27 mouse cellular contexts compared by ENCODE assay signal in the genomic region with DNA sequence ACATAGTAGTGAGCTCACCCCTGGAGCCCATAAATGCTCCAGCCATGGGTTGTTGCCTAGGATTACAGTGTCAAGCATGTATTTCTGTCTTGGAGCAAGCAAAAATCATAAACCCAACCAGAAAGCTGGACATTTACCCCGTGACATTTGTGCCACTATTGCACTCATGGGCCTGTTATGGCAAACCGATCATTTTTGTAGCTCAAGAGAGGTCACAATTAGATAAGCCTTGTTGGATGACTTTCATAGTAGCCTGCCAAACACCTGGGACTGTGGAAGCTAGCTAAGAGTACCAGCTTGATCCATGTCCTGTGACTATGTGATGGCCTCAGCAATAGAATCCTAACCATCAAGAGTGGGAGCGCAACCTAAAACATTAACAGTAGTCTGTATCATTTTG. TPM values are rescaled to one million over a fixed set of nuclear protein-coding genes. Genes with fewer than 3 reads are reported as not detected.
A peak's percentile ranks its signal among the peaks of the same experiment; 100 is the strongest.
DNase-seq lines count a peak whose midpoint lies in the region; ATAC-seq and TF ChIP-seq lines count a peak whose summit lies in the region.
"Had no signal": no experiment of that assay in that cellular context is flagged by ENCODE, and none has a peak within 500 bp of the region (broad histone marks: within the 10 kb centered on the region; RNA-seq: fewer than 3 reads in every experiment).

No protein-coding gene starts in this region.

- no peak for ATAC-seq in heart, embryonic 11.5 days (replicated peaks; ENCODE audit: insufficient number of reproducible peaks, low FRiP score, low TSS enrichment)
- ATAC-seq in megakaryocyte, adult 5-6 weeks (ENCODE audit: poor library complexity, severe bottlenecking) = no peak
- ATAC-seq: forebrain, postnatal 0 days; intestine, postnatal 0 days; midbrain, embryonic 15.5 days had no signal

- intact Hi-C loops in heart, adult 2 months (cut with DNase I) = loop anchor here (10.0 kb wide), 2 partner anchors 329 to 1241 kb away; a partner anchor contains a TSS
- intact Hi-C loops in heart, postnatal 10 days (cut with DNase I) = no loop called here
- intact Hi-C loops in left cerebral cortex, postnatal 25 days (cut with DNase I) = no loop called here

- H3K79me2 ChIP-seq in heart, adult 2 months (replicated peaks; ENCODE audit: control insufficient read depth, insufficient read depth, low read length) = peaks cover 7% of the 10 kb centered on the region

- DNase-seq in heart, adult 2 months = peak in 1 of 2 experiments; percentile 31
- DNase-seq in heart, postnatal 10 days = peak; percentile 30 to 42
- DNase-seq in heart, postnatal 4 days = no peak
- no peak for DNase-seq in left cerebral cortex, postnatal 25 days (ENCODE audit: low spot score in 2 of 2)
- DNase-seq: adrenal gland, adult 2 months; adrenal gland, postnatal 36 days; cerebellum, adult 18-20 months; cerebellum, postnatal 10 days; forebrain, postnatal 0 days; gastrocnemius, postnatal 10 days; kidney, postnatal 4 days; liver; lung, postnatal 36 days; right cerebral cortex, postnatal 4 days; thymus, adult 18-20 months; thymus, postnatal 25 days had no signal

- H3K27ac ChIP-seq in heart, adult 2 months = peak overlapping the region; percentile 67
- no peak overlapping the region for H3K27ac ChIP-seq in heart, embryonic 11.5 days (ENCODE audit: low read depth, low read length)
- H3K27ac ChIP-seq in embryonic fibroblast, embryonic 13.5 days (ENCODE audit: insufficient read depth, low read length) = peak overlapping the region; percentile 88
- H3K27ac ChIP-seq: forebrain, embryonic 12.5 days; hindbrain, embryonic 14.5 days; kidney, embryonic 15.5 days; midbrain, embryonic 15.5 days; neural tube, embryonic 12.5 days; stomach, postnatal 0 days had no signal

- no peak for TF ChIP-seq CTCF in heart, adult 2 months (IDR thresholded peaks at IDR 0.05)
- no peak for TF ChIP-seq CTCF in embryonic fibroblast, embryonic 13.5 days (IDR thresholded peaks at IDR 0.05; ENCODE audit: borderline replicate concordance, insufficient read depth, low read length)

- H3K9ac ChIP-seq in heart, adult 2 months (ENCODE audit: low read depth, low read length) = no peak overlapping the region
- H3K9ac ChIP-seq in heart, embryonic 11.5 days (ENCODE audit: low read depth, low read length) = no peak overlapping the region
- H3K9ac ChIP-seq: forebrain, embryonic 12.5 days; forebrain, postnatal 0 days; hindbrain, embryonic 14.5 days; kidney, embryonic 15.5 days; midbrain, embryonic 15.5 days; neural tube, embryonic 12.5 days had no signal

- H3K4me3 ChIP-seq in heart, adult 2 months = no peak overlapping the region
- H3K4me3 ChIP-seq in heart, embryonic 11.5 days (ENCODE audit: low read depth, low read length) = no peak overlapping the region
- peak overlapping the region; percentile 76 for H3K4me3 ChIP-seq in megakaryocyte, embryonic 14.5 days (replicated peaks)
- H3K4me3 ChIP-seq in embryonic fibroblast, embryonic 13.5 days (ENCODE audit: insufficient read depth, low read length) = no peak overlapping the region
- H3K4me3 ChIP-seq: forebrain, embryonic 12.5 days; kidney, embryonic 15.5 days; midbrain, embryonic 15.5 days; neural tube, embryonic 12.5 days had no signal

- H3K27me3 ChIP-seq in heart, adult 2 months (ENCODE audit: control insufficient read depth, insufficient read depth, low read length) = no peaks in the 10 kb centered on the region
- H3K27me3 ChIP-seq in heart, embryonic 11.5 days (ENCODE audit: control insufficient read depth, insufficient read depth, low read length) = no peaks in the 10 kb centered on the region
- H3K27me3 ChIP-seq in megakaryocyte, embryonic 14.5 days (replicated peaks) = no peaks in the 10 kb centered on the region
- H3K27me3 ChIP-seq: forebrain, embryonic 12.5 days; kidney, embryonic 15.5 days; midbrain, embryonic 15.5 days; neural tube, embryonic 12.5 days had no signal

- H3K9me3 ChIP-seq in heart, embryonic 11.5 days (replicated peaks; ENCODE audit: control insufficient read depth, low read length) = no peaks in the 10 kb centered on the region
- no peaks in the 10 kb centered on the region for H3K9me3 ChIP-seq in megakaryocyte, embryonic 14.5 days
- H3K9me3 ChIP-seq: forebrain, embryonic 12.5 days; kidney, embryonic 15.5 days; midbrain, embryonic 15.5 days; neural tube, embryonic 12.5 days had no signal

- H3K36me3 ChIP-seq in heart, adult 2 months (ENCODE audit: control insufficient read depth, insufficient read depth, low read length) = peaks cover 55% of the 10 kb centered on the region
- no peaks in the 10 kb centered on the region for H3K36me3 ChIP-seq in heart, embryonic 11.5 days (ENCODE audit: control insufficient read depth, insufficient read depth, low read length)
- H3K36me3 ChIP-seq in megakaryocyte, embryonic 14.5 days (replicated peaks; ENCODE audit: low read length) = peaks cover 47% of the 10 kb centered on the region
- H3K36me3 ChIP-seq: forebrain, embryonic 12.5 days; midbrain, embryonic 15.5 days had no signal

- 61% methylated on average over 3 of the region's 3 CpGs for WGBS in heart, adult 2 months
- WGBS in heart, embryonic 11.5 days (ENCODE audit: insufficient replicate concordance) = 91% methylated on average over 3 of the region's 3 CpGs

- no peak overlapping the region for H3K4me2 ChIP-seq in heart, embryonic 11.5 days
- H3K4me2 ChIP-seq: forebrain, embryonic 12.5 days; hindbrain, embryonic 14.5 days; kidney, embryonic 15.5 days; midbrain, embryonic 15.5 days had no signal

- TF ChIP-seq EP300 in heart, adult 2 months (IDR thresholded peaks at IDR 0.05; ENCODE audit: insufficient read depth, low read depth, low read length) = no peak

- no peak for TF ChIP-seq POLR2A in heart, adult 2 months (IDR thresholded peaks at IDR 0.05; ENCODE audit: insufficient read depth, low read depth, low read length)
- TF ChIP-seq POLR2A in embryonic fibroblast, embryonic 13.5 days (IDR thresholded peaks at IDR 0.05; ENCODE audit: low read depth, low read length) = no peak

- H3K4me1 ChIP-seq in heart, adult 2 months (ENCODE audit: control insufficient read depth, insufficient read depth, low read length) = peaks cover 22% of the 10 kb centered on the region
- H3K4me1 ChIP-seq in heart, embryonic 11.5 days (ENCODE audit: control insufficient read depth, insufficient read depth, low read length) = peaks cover 26% of the 10 kb centered on the region
- peaks cover 60% of the 10 kb centered on the region for H3K4me1 ChIP-seq in megakaryocyte, embryonic 14.5 days
- peaks cover 5% of the 10 kb centered on the region for H3K4me1 ChIP-seq in embryonic fibroblast, embryonic 13.5 days (ENCODE audit: control insufficient read depth, insufficient read depth, low read length)

RNA-seq across cellular contexts. Expression of a gene that starts 4.9 kb away (rescaled TPM):
- 10 to 100 TPM; 54.5 to 62.4 TPM for total RNA-seq in heart, adult 2 months (2021)
- 23.8 and 36.1 TPM in 2 replicates for polyA plus RNA-seq in heart, adult 2 months (2012; rRNA removed)
- polyA plus RNA-seq in heart, embryonic 11.5 days (2014; fragmentation: Nextera tagmentation; extraction: Ambion mirVana) = 50.5 and 52.5 TPM in 2 replicates
- total RNA-seq in heart, postnatal 10 days (2021) = 10 to 100 TPM; 59.4 to 69.5 TPM
- 10 to 100 TPM; 62.5 to 64.4 TPM for total RNA-seq in heart, postnatal 4 days (2021)
- 69.1 and 145 TPM in 2 replicates for polyA plus RNA-seq in megakaryocyte, embryonic 14.5 days (2012; ENCODE audit: insufficient read depth, low replicate concordance)
- 59.6 and 68.0 TPM in 2 replicates for total RNA-seq in megakaryocyte, adult 5-6 weeks (2015)
- 49.9 and 62.4 TPM in 2 replicates for total RNA-seq in megakaryocyte, adult 5-6 weeks (2017)
- 72.1 and 87.2 TPM in 2 replicates for polyA plus RNA-seq in embryonic fibroblast, embryonic 13.5 days (2011; ENCODE audit: insufficient read length, low read depth, missing spikeins)
- 100 to 1,000 TPM; 103 to 114 TPM for total RNA-seq in left cerebral cortex, postnatal 25 days (2021)

RNA-seq across cellular contexts. Expression of a gene that starts 59.1 kb away (rescaled TPM):
- total RNA-seq in heart, adult 2 months (2021) = 10 to 100 TPM; 28.5 to 34.3 TPM
- 17.1 and 37.5 TPM in 2 replicates for polyA plus RNA-seq in heart, adult 2 months (2012; rRNA removed)
- polyA plus RNA-seq in heart, embryonic 11.5 days (2014; fragmentation: Nextera tagmentation; extraction: Ambion mirVana) = 84.7 and 90.1 TPM in 2 replicates
- 10 to 100 TPM; 42.0 to 43.9 TPM for total RNA-seq in heart, postnatal 10 days (2021)
- total RNA-seq in heart, postnatal 4 days (2021) = 10 to 100 TPM; 47.8 to 52.3 TPM
- polyA plus RNA-seq in megakaryocyte, embryonic 14.5 days (2012; ENCODE audit: insufficient read depth, low replicate concordance) = 1.9 TPM in 1 of 2 replicates, not detected in the other
- total RNA-seq in megakaryocyte, adult 5-6 weeks (2015) = 61.1 and 71.6 TPM in 2 replicates
- total RNA-seq in megakaryocyte, adult 5-6 weeks (2017) = 55.7 and 61.4 TPM in 2 replicates
- 72.4 and 76.4 TPM in 2 replicates for polyA plus RNA-seq in embryonic fibroblast, embryonic 13.5 days (2011; ENCODE audit: insufficient read length, low read depth, missing spikeins)
- total RNA-seq in left cerebral cortex, postnatal 25 days (2021) = 10 to 100 TPM; 38.5 TPM

RNA-seq across cellular contexts. Expression of a gene that starts 59.2 kb away (rescaled TPM):
- 10 to 100 TPM; 23.6 to 24.9 TPM for total RNA-seq in heart, adult 2 months (2021)
- 10.1 and 19.8 TPM in 2 replicates for polyA plus RNA-seq in heart, adult 2 months (2012; rRNA removed)
- 54.8 and 56.3 TPM in 2 replicates for polyA plus RNA-seq in heart, embryonic 11.5 days (2014; fragmentation: Nextera tagmentation; extraction: Ambion mirVana)
- total RNA-seq in heart, postnatal 10 days (2021) = 10 to 100 TPM; 28.0 to 32.5 TPM
- 10 to 100 TPM; 30.1 to 33.6 TPM for total RNA-seq in heart, postnatal 4 days (2021)
- 2.0 and 17.6 TPM in 2 replicates for polyA plus RNA-seq in megakaryocyte, embryonic 14.5 days (2012; ENCODE audit: insufficient read depth, low replicate concordance)
- 16.1 and 19.4 TPM in 2 replicates for total RNA-seq in megakaryocyte, adult 5-6 weeks (2015)
- total RNA-seq in megakaryocyte, adult 5-6 weeks (2017) = 15.7 and 21.0 TPM in 2 replicates
- 26.9 and 34.3 TPM in 2 replicates for polyA plus RNA-seq in embryonic fibroblast, embryonic 13.5 days (2011; ENCODE audit: insufficient read length, low read depth, missing spikeins)
- total RNA-seq in left cerebral cortex, postnatal 25 days (2021) = 10 to 100 TPM; 27.5 to 32.4 TPM

Comparison
In these comparisons a context has a peak if more than half of its experiments do, and no peak if none do; other contexts are left out.
1. DNase-seq: peak in heart, postnatal 10 days (2 of 2); none in heart, postnatal 4 days (single experiment) and left cerebral cortex, postnatal 25 days (0 of 2).